Mouse (Mus musculus): ENCODE data around the gene Rgs7bp.

The Rgs7bp gene

GRCm38 (mm10) chr13:105002831-105003157 lies 51.9 kb downstream of the Rgs7bp start:
- DNase-seq: no peak

- DNase-seq: peak; percentile 41
Measured at GRCm38 (mm10) chr13:105002132-105002830, 52.4 kb downstream of the Rgs7bp start.

- DNase-seq: no peak
Measured at GRCm38 (mm10) chr13:105001714-105002113, 53.0 kb downstream of the Rgs7bp start.

- DNase-seq: no peak
Measured at GRCm38 (mm10) chr13:104988811-104989258, 65.9 kb downstream of the Rgs7bp start.

- peak; percentile 41 for DNase-seq
Measured at GRCm38 (mm10) chr13:104988009-104988540, 66.7 kb downstream of the Rgs7bp start.

- no peak for DNase-seq
Measured at GRCm38 (mm10) chr13:104985691-104986090, 69.0 kb downstream of the Rgs7bp start.

GRCm38 (mm10) chr13:104983989-104984388 lies 70.7 kb downstream of the Rgs7bp start:
- DNase-seq: no peak

GRCm38 (mm10) chr13:104982781-104983353 lies 71.9 kb downstream of the Rgs7bp start:
- DNase-seq: peak; percentile 76

- DNase-seq: no peak
Measured at GRCm38 (mm10) chr13:104978176-104978575, 76.6 kb downstream of the Rgs7bp start.

GRCm38 (mm10) chr13:104967486-104967885 lies 87.2 kb downstream of the Rgs7bp start:
- DNase-seq: no peak

- no peak for DNase-seq
Measured at GRCm38 (mm10) chr13:104963716-104964115, 91.0 kb downstream of the Rgs7bp start.

- DNase-seq: peak; percentile 88
Measured at GRCm38 (mm10) chr13:104962716-104963411, 91.9 kb downstream of the Rgs7bp start.

- no peak for DNase-seq
Measured at GRCm38 (mm10) chr13:104962166-104962565, 92.6 kb downstream of the Rgs7bp start.

GRCm38 (mm10) chr13:104960951-104961715 lies 93.6 kb downstream of the Rgs7bp start:
- peak; percentile 59 for DNase-seq

GRCm38 (mm10) chr13:104960206-104960928 lies 94.4 kb downstream of the Rgs7bp start:
- DNase-seq: peak; percentile 52

GRCm38 (mm10) chr13:104959733-104960132 lies 95.0 kb downstream of the Rgs7bp start:
- DNase-seq: no peak

- peak; percentile 74 for DNase-seq
Measured at GRCm38 (mm10) chr13:104947958-104948357, 106.8 kb downstream of the Rgs7bp start.

GRCm38 (mm10) chr13:104940483-104940882 lies 114.2 kb downstream of the Rgs7bp start:
- DNase-seq: no peak

GRCm38 (mm10) chr13:104939856-104940255 lies 114.9 kb downstream of the Rgs7bp start:
- no peak for DNase-seq

- DNase-seq: no peak
Measured at GRCm38 (mm10) chr13:104938966-104939593, 115.7 kb downstream of the Rgs7bp start.

GRCm38 (mm10) chr13:104937759-104938158 lies 117.0 kb downstream of the Rgs7bp start:
- DNase-seq: no peak

GRCm38 (mm10) chr13:104936586-104936985 lies 118.1 kb downstream of the Rgs7bp start:
- DNase-seq: no peak

All from cerebellum, adult 11-12 months (tissue).